Mouse (Mus musculus) heart, adult 10 weeks (tissue): Measurements from ENCODE around the gene Gm32687. TPM values are rescaled to one million over a fixed set of nuclear protein-coding genes. Genes with fewer than 3 reads are reported as not detected.

ENCODE experiments used
- polyA plus RNA-seq: library from polyadenylated mRNA; stranded (reverse); fragments of 350-450 nt; fragmentation: Illumina TruSeq; extraction: RNeasy Lipid Tissue Mini Kit (QIAGEN cat#74804); gene quantifications from one replicate; pipeline ENCODE4 v1.2.3, GENCODE M21; 2014; ENCODE audit warnings: low read depth, low replicate concordance

Gene Gm32687
- polyA plus RNA-seq = 2.2 TPM

DNA sequence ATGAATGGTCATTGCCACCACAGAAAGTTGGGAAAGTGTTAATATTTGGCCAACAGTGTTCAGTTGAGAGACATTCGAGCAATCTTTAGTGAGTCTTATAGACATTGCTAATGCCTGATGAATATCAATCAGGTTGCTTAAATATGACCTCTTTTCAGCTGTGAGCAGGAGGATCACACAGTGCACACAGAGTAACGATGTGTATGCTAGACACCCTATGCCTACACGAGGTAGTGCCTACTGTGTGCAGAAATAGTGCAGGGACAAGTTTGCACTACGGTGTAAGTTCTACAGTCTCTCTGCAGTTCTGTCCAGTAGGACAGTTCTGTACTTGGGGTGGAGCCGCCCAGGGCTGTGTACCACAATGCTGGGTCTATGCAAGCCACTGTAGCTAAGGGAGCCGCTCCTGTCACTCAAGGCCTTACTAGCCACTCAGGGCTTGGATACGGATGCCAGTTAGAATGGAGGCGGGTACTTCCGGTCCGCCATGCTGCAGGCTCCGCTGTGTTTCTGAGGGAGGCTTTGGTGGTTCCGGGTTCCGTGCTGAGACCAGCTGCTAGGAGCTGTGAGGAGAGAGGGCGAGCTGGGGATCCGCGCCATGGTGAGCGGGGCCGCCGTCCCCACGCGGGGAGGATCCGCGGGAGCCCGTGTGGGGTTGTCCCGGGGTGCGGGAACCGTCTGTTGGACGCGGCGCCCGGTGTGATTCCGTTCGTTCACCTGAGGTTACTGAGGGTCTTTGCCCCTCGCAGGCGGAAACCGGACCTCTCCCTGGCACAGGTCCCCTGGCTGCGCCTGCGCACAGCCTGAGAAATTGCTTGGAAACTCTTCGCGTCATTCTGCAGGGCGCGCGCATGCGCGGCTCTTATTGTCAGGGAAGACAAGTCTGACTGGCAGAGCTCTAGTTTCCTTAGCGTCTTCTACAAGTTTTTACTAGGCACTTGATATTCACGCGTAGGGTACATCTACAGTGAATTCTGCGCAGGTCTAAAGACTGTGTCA lies at the start of gene Gm32687:
TSS of gene Gm32687 (plus strand) at position 526 of the 999 bp plus-strand sequence.

DNA sequence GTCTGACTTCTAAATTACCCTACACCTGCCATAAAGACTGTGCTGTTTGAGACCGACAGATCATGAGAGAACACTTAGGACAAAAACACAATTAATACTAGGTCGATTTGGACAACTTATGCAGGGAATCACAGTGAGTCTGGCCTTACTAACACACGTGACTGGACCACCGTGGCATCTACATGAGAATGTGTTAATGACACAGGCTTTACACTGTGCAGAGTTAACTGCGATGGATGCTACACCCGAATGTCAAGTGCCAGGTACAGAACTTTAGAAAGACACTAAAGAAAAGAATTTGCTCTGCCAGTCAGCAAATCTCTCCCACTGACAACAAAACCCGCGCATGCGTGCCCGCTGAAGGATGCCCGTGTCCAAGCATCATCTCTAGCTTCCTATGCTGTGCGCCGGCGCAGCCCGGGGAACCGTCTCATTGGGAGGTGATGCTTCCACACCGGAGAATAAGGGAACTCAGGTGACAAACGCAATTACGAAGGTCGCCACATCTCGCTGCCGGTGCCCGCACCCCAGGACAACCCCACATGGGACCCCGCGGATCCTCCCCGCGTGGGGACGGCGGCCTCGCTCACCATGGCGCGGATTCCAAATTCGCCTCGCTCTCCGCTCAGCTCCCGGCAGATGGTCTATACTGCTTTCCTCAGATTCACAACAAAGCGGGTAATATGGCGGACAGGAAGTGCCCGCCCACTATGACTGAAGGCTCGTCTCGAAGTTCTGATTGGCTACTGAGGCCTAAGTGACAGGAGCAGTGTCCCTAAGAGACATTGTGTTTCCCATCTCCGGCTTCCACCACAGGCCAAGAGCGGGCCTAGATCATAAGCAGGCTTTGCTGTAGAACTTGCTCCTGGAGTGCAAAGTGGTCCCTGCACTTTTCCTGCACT lies 66.4 kb downstream of the Gm32687 start, which contains the start of gene Zfp781:
TSS of gene Zfp781 (minus strand) at position 639 of the 902 bp plus-strand sequence.

Other genes starting within 250 kb of the Gm32687 start
- gene Sirt6, start 236.1 kb upstream of the Gm32687 start, polyA plus RNA-seq = 8.1 TPM
- 19.0 TPM for gene Ankrd24, start 235.4 kb upstream of the Gm32687 start, polyA plus RNA-seq
- 2.7 TPM for gene Gm10778, start 214.9 kb upstream of the Gm32687 start, polyA plus RNA-seq
- gene Zfp433, start 159.1 kb upstream of the Gm32687 start, polyA plus RNA-seq = 4.7 TPM
- 3.5 TPM for gene Gm3055, start 92.8 kb upstream of the Gm32687 start, polyA plus RNA-seq
- gene Gm4767, start 51.7 kb upstream of the Gm32687 start, polyA plus RNA-seq = 0.68 TPM
- gene Zfp781, start 66.5 kb downstream of the Gm32687 start, polyA plus RNA-seq = 0.50 TPM
- gene Zfp873, start 184.2 kb downstream of the Gm32687 start, polyA plus RNA-seq = 4.4 TPM
- gene BC024063, start 219.4 kb downstream of the Gm32687 start, polyA plus RNA-seq = 1.1 TPM